In genomic region chr3:128221625-128222024, GRCm38 (mm10) we compare ENCODE assay signal across 24 mouse cellular contexts.
DNase-seq lines count a peak whose midpoint lies in the region; ATAC-seq lines count a peak whose summit lies in the region.
"Had no signal": no experiment of that assay in that cellular context is flagged by ENCODE, and none has a peak within 500 bp of the region (broad histone marks: within the 10 kb centered on the region; RNA-seq: fewer than 3 reads in every experiment).

No protein-coding gene starts in this region.

- no peaks in the 10 kb centered on the region for H3K36me3 ChIP-seq in hindbrain, embryonic 10.5 days
- no peaks in the 10 kb centered on the region for H3K36me3 ChIP-seq in hindbrain, embryonic 14.5 days (replicated peaks; ENCODE audit: control insufficient read depth, insufficient read depth)
- no peaks in the 10 kb centered on the region for H3K36me3 ChIP-seq in midbrain, embryonic 11.5 days (ENCODE audit: control insufficient read depth, insufficient read depth, low read length)
- H3K36me3 ChIP-seq in midbrain, embryonic 13.5 days, result no peaks in the 10 kb centered on the region
- no peaks in the 10 kb centered on the region for H3K36me3 ChIP-seq in hindbrain, embryonic 16.5 days (ENCODE audit: control insufficient read depth, insufficient read depth, low read length)
- H3K36me3 ChIP-seq: embryonic facial prominence, embryonic 12.5 days; heart, embryonic 10.5 days; limb, embryonic 10.5 days; limb, embryonic 15.5 days; liver, embryonic 13.5 days; neural tube, embryonic 12.5 days had no signal

- H3K27ac ChIP-seq in hindbrain, embryonic 10.5 days, result no peak overlapping the region
- no peak overlapping the region for H3K27ac ChIP-seq in hindbrain, embryonic 14.5 days
- H3K27ac ChIP-seq in midbrain, embryonic 11.5 days (ENCODE audit: low read depth, low read length), result no peak overlapping the region
- no peak overlapping the region for H3K27ac ChIP-seq in midbrain, embryonic 13.5 days
- no peak overlapping the region for H3K27ac ChIP-seq in hindbrain, embryonic 16.5 days (ENCODE audit: low read depth, low read length)
- H3K27ac ChIP-seq: embryonic facial prominence, embryonic 12.5 days; heart, embryonic 10.5 days; layer of hippocampus, adult 2 months; limb, embryonic 10.5 days; limb, embryonic 15.5 days; liver, embryonic 13.5 days; neural tube, embryonic 12.5 days had no signal

- H3K9ac ChIP-seq in hindbrain, embryonic 14.5 days, result no peak overlapping the region
- no peak overlapping the region for H3K9ac ChIP-seq in midbrain, embryonic 11.5 days (ENCODE audit: low read length)
- H3K9ac ChIP-seq in midbrain, embryonic 13.5 days (replicated peaks), result no peak overlapping the region
- no peak overlapping the region for H3K9ac ChIP-seq in hindbrain, embryonic 16.5 days (ENCODE audit: low read depth, low read length)
- H3K9ac ChIP-seq: embryonic facial prominence, embryonic 12.5 days; limb, embryonic 15.5 days; liver, embryonic 13.5 days; neural tube, embryonic 12.5 days had no signal

- DNase-seq in hindbrain, embryonic 10.5 days (ENCODE audit: low spot score), result peak; percentile 60
- DNase-seq in hindbrain, embryonic 14.5 days (ENCODE audit: low spot score), result no peak
- peak; percentile 83 for DNase-seq in midbrain, embryonic 11.5 days (ENCODE audit: low spot score, missing footprints)
- peak; percentile 40 for DNase-seq in retina, postnatal 1 day
- DNase-seq: adrenal gland, postnatal 36 days; cerebellum, adult 18-20 months; gastrocnemius, postnatal 25 days; heart, postnatal 36 days; liver, embryonic 13.5 days; lung, adult 18-20 months; lung, postnatal 4 days; thymus, postnatal 4 days had no signal

- peaks cover 22% of the 10 kb centered on the region for H3K4me1 ChIP-seq in hindbrain, embryonic 10.5 days (replicated peaks)
- H3K4me1 ChIP-seq in hindbrain, embryonic 14.5 days (replicated peaks; ENCODE audit: control insufficient read depth, insufficient read depth, low read length), result no peaks in the 10 kb centered on the region
- H3K4me1 ChIP-seq in midbrain, embryonic 11.5 days (ENCODE audit: control insufficient read depth, insufficient read depth, low read length), result peaks cover 4% of the 10 kb centered on the region; the same call in 1 of the 2 replicates
- H3K4me1 ChIP-seq in midbrain, embryonic 13.5 days (replicated peaks), result peaks cover 16% of the 10 kb centered on the region
- peaks cover 3% of the 10 kb centered on the region; the same call in 1 of the 2 replicates for H3K4me1 ChIP-seq in hindbrain, embryonic 16.5 days (ENCODE audit: control insufficient read depth, insufficient read depth, low read depth, low read length)
- H3K4me1 ChIP-seq: embryonic facial prominence, embryonic 12.5 days; liver, embryonic 13.5 days; megakaryocyte, embryonic 14.5 days; neural tube, embryonic 12.5 days had no signal

- no peaks in the 10 kb centered on the region for H3K27me3 ChIP-seq in hindbrain, embryonic 10.5 days (ENCODE audit: insufficient read depth, poor library complexity, severe bottlenecking)
- no peaks in the 10 kb centered on the region for H3K27me3 ChIP-seq in hindbrain, embryonic 14.5 days (ENCODE audit: control insufficient read depth, insufficient read depth, low read length)
- H3K27me3 ChIP-seq in midbrain, embryonic 11.5 days (ENCODE audit: control insufficient read depth, insufficient read depth, low read length), result no peaks in the 10 kb centered on the region
- H3K27me3 ChIP-seq in midbrain, embryonic 13.5 days, result peaks cover 5% of the 10 kb centered on the region; the same call in 1 of the 2 replicates
- H3K27me3 ChIP-seq in hindbrain, embryonic 16.5 days (replicated peaks; ENCODE audit: control insufficient read depth, insufficient read depth, low read length), result no peaks in the 10 kb centered on the region
- H3K27me3 ChIP-seq: embryonic facial prominence, embryonic 12.5 days; limb, embryonic 15.5 days; liver, embryonic 13.5 days; megakaryocyte, embryonic 14.5 days; neural tube, embryonic 12.5 days had no signal

- no peak overlapping the region for H3K4me3 ChIP-seq in hindbrain, embryonic 10.5 days
- no peak overlapping the region for H3K4me3 ChIP-seq in hindbrain, embryonic 14.5 days (replicated peaks; ENCODE audit: low read length)
- no peak overlapping the region for H3K4me3 ChIP-seq in midbrain, embryonic 11.5 days (ENCODE audit: low read depth, low read length)
- H3K4me3 ChIP-seq in midbrain, embryonic 13.5 days (replicated peaks), result no peak overlapping the region
- H3K4me3 ChIP-seq in hindbrain, embryonic 16.5 days (ENCODE audit: low read length), result no peak overlapping the region
- H3K4me3 ChIP-seq: embryonic facial prominence, embryonic 12.5 days; heart, embryonic 10.5 days; layer of hippocampus, adult 2 months; limb, embryonic 10.5 days; limb, embryonic 15.5 days; liver, embryonic 13.5 days; megakaryocyte, embryonic 14.5 days; neural tube, embryonic 12.5 days had no signal

- H3K4me2 ChIP-seq in hindbrain, embryonic 14.5 days (replicated peaks), result no peak overlapping the region
- H3K4me2 ChIP-seq in midbrain, embryonic 11.5 days, result no peak overlapping the region
- no peak overlapping the region for H3K4me2 ChIP-seq in midbrain, embryonic 13.5 days (replicated peaks)
- no peak overlapping the region for H3K4me2 ChIP-seq in hindbrain, embryonic 16.5 days (ENCODE audit: low read length)
- H3K4me2 ChIP-seq: embryonic facial prominence, embryonic 12.5 days; limb, embryonic 15.5 days; liver, embryonic 13.5 days had no signal

- no peak for ATAC-seq in hindbrain, embryonic 14.5 days (ENCODE audit: low FRiP score)
- peak; percentile 65 for ATAC-seq in midbrain, embryonic 11.5 days (ENCODE audit: low FRiP score)
- no peak for ATAC-seq in midbrain, embryonic 13.5 days
- ATAC-seq in hindbrain, embryonic 16.5 days, result peak; percentile 57; the same call in 1 of the 2 replicates
- no peak for ATAC-seq in frontal cortex, adult (ENCODE audit: low TSS enrichment)
- ATAC-seq: forebrain, embryonic 14.5 days; lung, postnatal 0 days had no signal

- H3K9me3 ChIP-seq in hindbrain, embryonic 10.5 days, result no peaks in the 10 kb centered on the region
- no peaks in the 10 kb centered on the region for H3K9me3 ChIP-seq in hindbrain, embryonic 14.5 days (ENCODE audit: control insufficient read depth, low read length)
- H3K9me3 ChIP-seq in midbrain, embryonic 11.5 days (ENCODE audit: control insufficient read depth, low read length), result no peaks in the 10 kb centered on the region
- no peaks in the 10 kb centered on the region for H3K9me3 ChIP-seq in midbrain, embryonic 13.5 days
- no peaks in the 10 kb centered on the region for H3K9me3 ChIP-seq in hindbrain, embryonic 16.5 days (ENCODE audit: control insufficient read depth, low read length)
- H3K9me3 ChIP-seq: embryonic facial prominence, embryonic 12.5 days; heart, embryonic 10.5 days; limb, embryonic 10.5 days; limb, embryonic 15.5 days; liver, embryonic 13.5 days; neural tube, embryonic 12.5 days had no signal

- WGBS in hindbrain, embryonic 10.5 days, result 14% methylated on average over 2 of the region's 2 CpGs
- WGBS in hindbrain, embryonic 14.5 days, result 10% methylated on average over 2 of the region's 2 CpGs
- 23% methylated on average over 2 of the region's 2 CpGs for WGBS in midbrain, embryonic 11.5 days
- WGBS in midbrain, embryonic 13.5 days, result 6% methylated on average over 2 of the region's 2 CpGs
- WGBS in hindbrain, embryonic 16.5 days, result 15% methylated on average over 2 of the region's 2 CpGs

Comparison
In these comparisons a context has a peak if more than half of its experiments do, and no peak if none do; other contexts are left out.
1. ATAC-seq: peak in midbrain, embryonic 11.5 days (single experiment) and hindbrain, embryonic 16.5 days (single experiment); none in hindbrain, embryonic 14.5 days (single experiment), midbrain, embryonic 13.5 days (single experiment) and frontal cortex, adult (single experiment).